ENCODE assay signal across 8 mouse cellular contexts in genomic region chr13:14062209-14063012, GRCm38 (mm10). TPM values are rescaled to one million over a fixed set of nuclear protein-coding genes. Genes with fewer than 3 reads are reported as not detected.
DNase-seq lines count a peak whose midpoint lies in the region; ATAC-seq lines count a peak whose summit lies in the region.

No protein-coding gene starts in this region.

- H3K27ac ChIP-seq in lung, embryonic 16.5 days (ENCODE audit: low read length): peak overlapping the region; percentile 95
- H3K27ac ChIP-seq in hindbrain, embryonic 14.5 days: peak overlapping the region; percentile 90
- peak overlapping the region; percentile 90 for H3K27ac ChIP-seq in midbrain, embryonic 16.5 days (ENCODE audit: low read length)

- no peak for DNase-seq in lung, postnatal 25 days (ENCODE audit: low spot score)
- peak; percentile 26 for DNase-seq in c-Kit-negative CD71-positive TER-119-positive erythroid progenitor cells, embryonic 14.5 days (ENCODE audit: low read depth, low spot score)
- DNase-seq in hindbrain, embryonic 14.5 days (ENCODE audit: low spot score): no peak
- no peak for DNase-seq in spleen, adult 12 weeks (ENCODE audit: low spot score)
- no peak for DNase-seq in urinary bladder, postnatal 36 days (ENCODE audit: low spot score in 2 of 2)

- no peak for ATAC-seq in lung, embryonic 16.5 days (ENCODE audit: low read depth)
- no peak for ATAC-seq in hindbrain, embryonic 14.5 days (ENCODE audit: low FRiP score)
- no peak for ATAC-seq in midbrain, embryonic 16.5 days
- ATAC-seq in cerebellum, adult (ENCODE audit: insufficient number of reproducible peaks, low FRiP score, low TSS enrichment): no peak

- H3K4me2 ChIP-seq in lung, embryonic 16.5 days (ENCODE audit: low read depth, low read length): peak overlapping the region; percentile 85
- peak overlapping the region; percentile 74 for H3K4me2 ChIP-seq in hindbrain, embryonic 14.5 days (replicated peaks)
- H3K4me2 ChIP-seq in midbrain, embryonic 16.5 days (ENCODE audit: low read length): peak overlapping the region; percentile 66

- H3K4me3 ChIP-seq in lung, embryonic 16.5 days (ENCODE audit: low read length): peak overlapping the region; percentile 94
- H3K4me3 ChIP-seq in hindbrain, embryonic 14.5 days (replicated peaks; ENCODE audit: low read length): peak overlapping the region; percentile 86
- peak overlapping the region; percentile 99 for H3K4me3 ChIP-seq in midbrain, embryonic 16.5 days (ENCODE audit: low read depth, low read length)

- H3K4me1 ChIP-seq in lung, embryonic 16.5 days (replicated peaks; ENCODE audit: control insufficient read depth, insufficient read depth, low read length): peaks cover 11% of the 10 kb centered on the region
- H3K4me1 ChIP-seq in hindbrain, embryonic 14.5 days (replicated peaks; ENCODE audit: control insufficient read depth, insufficient read depth, low read length): peaks cover 26% of the 10 kb centered on the region
- peaks cover 32% of the 10 kb centered on the region for H3K4me1 ChIP-seq in midbrain, embryonic 16.5 days (ENCODE audit: control insufficient read depth, insufficient read depth, low read length)

- no peaks in the 10 kb centered on the region for H3K27me3 ChIP-seq in lung, embryonic 16.5 days (ENCODE audit: control insufficient read depth, insufficient read depth, low read depth, low read length)
- H3K27me3 ChIP-seq in hindbrain, embryonic 14.5 days (ENCODE audit: control insufficient read depth, insufficient read depth, low read length): no peaks in the 10 kb centered on the region
- H3K27me3 ChIP-seq in midbrain, embryonic 16.5 days (ENCODE audit: control insufficient read depth, insufficient read depth, low read depth, low read length): no peaks in the 10 kb centered on the region

- 4% methylated on average over 11 of the region's 11 CpGs for WGBS in lung, embryonic 16.5 days
- 4% methylated on average over 11 of the region's 11 CpGs for WGBS in hindbrain, embryonic 14.5 days
- 7% methylated on average over 11 of the region's 11 CpGs for WGBS in midbrain, embryonic 16.5 days

- 0 out of 2 replicates have a peak, but pooled peaks cover 2% of the 10 kb centered on the region for H3K36me3 ChIP-seq in lung, embryonic 16.5 days (ENCODE audit: control insufficient read depth, insufficient read depth, low read length)
- H3K36me3 ChIP-seq in hindbrain, embryonic 14.5 days (replicated peaks; ENCODE audit: control insufficient read depth, insufficient read depth): peaks cover 20% of the 10 kb centered on the region
- 0 out of 2 replicates have a peak, but pooled peaks cover 3% of the 10 kb centered on the region for H3K36me3 ChIP-seq in midbrain, embryonic 16.5 days (ENCODE audit: control insufficient read depth, insufficient read depth, low read length)

- H3K9ac ChIP-seq in lung, embryonic 16.5 days (ENCODE audit: low read length): peak overlapping the region; percentile 82
- H3K9ac ChIP-seq in hindbrain, embryonic 14.5 days: peak overlapping the region; percentile 93
- H3K9ac ChIP-seq in midbrain, embryonic 16.5 days (ENCODE audit: low read depth, low read length): peak overlapping the region; percentile 79

- no peaks in the 10 kb centered on the region for H3K9me3 ChIP-seq in lung, embryonic 16.5 days (ENCODE audit: control insufficient read depth, low read length)
- H3K9me3 ChIP-seq in hindbrain, embryonic 14.5 days (ENCODE audit: control insufficient read depth, low read length): no peaks in the 10 kb centered on the region
- H3K9me3 ChIP-seq in midbrain, embryonic 16.5 days (replicated peaks; ENCODE audit: control insufficient read depth, low read length, poor library complexity, severe bottlenecking): no peaks in the 10 kb centered on the region

RNA-seq across cellular contexts. Expression of gene Arid4b, which starts 0.6 kb away (rescaled TPM):
- 62.5 and 64.1 TPM in 2 replicates for polyA plus RNA-seq in lung, embryonic 16.5 days (2015; fragmentation: Nextera tagmentation; extraction: Ambion mirVana)
- 62.6 and 65.8 TPM in 2 replicates for polyA plus RNA-seq in hindbrain, embryonic 14.5 days (2014; fragmentation: Nextera tagmentation; extraction: Ambion mirVana)
- polyA plus RNA-seq in midbrain, embryonic 16.5 days (2015; fragmentation: Nextera tagmentation; extraction: Ambion mirVana): 80.9 and 89.7 TPM in 2 replicates

RNA-seq across cellular contexts. Expression of gene Ggps1, which starts 0.9 kb away (rescaled TPM):
- 44.5 and 49.5 TPM in 2 replicates for polyA plus RNA-seq in lung, embryonic 16.5 days (2015; fragmentation: Nextera tagmentation; extraction: Ambion mirVana)
- polyA plus RNA-seq in hindbrain, embryonic 14.5 days (2014; fragmentation: Nextera tagmentation; extraction: Ambion mirVana): 87.9 and 88.6 TPM in 2 replicates
- polyA plus RNA-seq in midbrain, embryonic 16.5 days (2015; fragmentation: Nextera tagmentation; extraction: Ambion mirVana): 80.6 and 81.0 TPM in 2 replicates

RNA-seq across cellular contexts. Expression of gene Tbce, which starts 23.0 kb away (rescaled TPM):
- 56.0 and 57.7 TPM in 2 replicates for polyA plus RNA-seq in lung, embryonic 16.5 days (2015; fragmentation: Nextera tagmentation; extraction: Ambion mirVana)
- 108 and 111 TPM in 2 replicates for polyA plus RNA-seq in hindbrain, embryonic 14.5 days (2014; fragmentation: Nextera tagmentation; extraction: Ambion mirVana)
- 106 TPM in 2 replicates for polyA plus RNA-seq in midbrain, embryonic 16.5 days (2015; fragmentation: Nextera tagmentation; extraction: Ambion mirVana)
